In genomic region chr10:95183051-95183450, GRCm38 (mm10) we compare ENCODE assay signal across 8 mouse cellular contexts.
DNase-seq lines count a peak whose midpoint lies in the region; ATAC-seq and TF ChIP-seq lines count a peak whose summit lies in the region.

No protein-coding gene starts in this region.

- no peak overlapping the region for H3K4me2 ChIP-seq in intestine, postnatal 0 days (replicated peaks; ENCODE audit: low read depth)

- peak; percentile 72 to 79 for DNase-seq in lung, adult 18-20 months
- DNase-seq in lung, adult 2 months = no peak
- peak; percentile 59 to 66 for DNase-seq in cerebellum, adult 18-20 months
- DNase-seq in gastrocnemius, postnatal 14 days = peak; percentile 79
- DNase-seq in left cerebral cortex, adult 11 months (ENCODE audit: low spot score) = peak; percentile 35
- DNase-seq in right cerebral cortex, postnatal 10 days (ENCODE audit: low spot score in 2 of 2) = peak; percentile 83 to 86
- DNase-seq in natural killer cell, adult 2 months (ENCODE audit: low spot score in 2 of 2) = no peak

- WGBS in lung, adult 2 months = 31% methylated on average over 4 of the region's 4 CpGs
- 57% methylated on average over 4 of the region's 4 CpGs for WGBS in intestine, postnatal 0 days

- no peak overlapping the region for H3K9ac ChIP-seq in intestine, postnatal 0 days (ENCODE audit: low read depth, low read length)

- no peak overlapping the region for H3K27ac ChIP-seq in intestine, postnatal 0 days (ENCODE audit: low read depth, low read length)

- no peaks in the 10 kb centered on the region for H3K27me3 ChIP-seq in intestine, postnatal 0 days (replicated peaks; ENCODE audit: control insufficient read depth, insufficient read depth, low read length)

- H3K4me3 ChIP-seq in lung, adult 2 months (replicated peaks; ENCODE audit: extremely low read depth, low read depth, low read length) = no peak overlapping the region
- no peak overlapping the region for H3K4me3 ChIP-seq in intestine, postnatal 0 days (ENCODE audit: low read depth, low read length)

- H3K36me3 ChIP-seq in intestine, postnatal 0 days (ENCODE audit: control insufficient read depth, insufficient read depth) = no peaks in the 10 kb centered on the region

- intact Hi-C loops in gastrocnemius, postnatal 14 days (cut with DNase I; ENCODE audit: low total_unique reads) = no loop called here

- no peaks in the 10 kb centered on the region for H3K9me3 ChIP-seq in intestine, postnatal 0 days (ENCODE audit: control insufficient read depth)

- H3K4me1 ChIP-seq in lung, adult 2 months (ENCODE audit: control insufficient read depth, insufficient read depth, low read length) = no peaks in the 10 kb centered on the region
- no peaks in the 10 kb centered on the region for H3K4me1 ChIP-seq in intestine, postnatal 0 days (replicated peaks; ENCODE audit: control insufficient read depth, insufficient read depth, low read length)

- no peak for TF ChIP-seq POLR2A in lung, adult 2 months (IDR thresholded peaks at IDR 0.05; ENCODE audit: borderline replicate concordance, extremely low read depth, low read depth, low read length)

- ATAC-seq in intestine, postnatal 0 days = no peak

- TF ChIP-seq CTCF in lung, adult 2 months (IDR thresholded peaks at IDR 0.05; ENCODE audit: insufficient read depth, low read length) = no peak
- TF ChIP-seq CTCF in intestine, postnatal 0 days (IDR thresholded peaks at IDR 0.05; ENCODE audit: low read depth) = no peak

Comparison
In these comparisons a context has a peak if more than half of its experiments do, and no peak if none do; other contexts are left out.
1. DNase-seq: peak in lung, adult 18-20 months (2 of 2), cerebellum, adult 18-20 months (2 of 2), gastrocnemius, postnatal 14 days (single experiment), left cerebral cortex, adult 11 months (single experiment) and right cerebral cortex, postnatal 10 days (2 of 2); none in lung, adult 2 months (single experiment) and natural killer cell, adult 2 months (0 of 2).